Mouse (Mus musculus): ENCODE data around the gene Ubac2. TPM values are rescaled to one million over a fixed set of nuclear protein-coding genes. Genes with fewer than 3 reads are reported as not detected.

The Ubac2 gene
- total RNA-seq, 4 experiments from 2014 or later = 32.8 to 43.5 (median 39.2) TPM

DNA sequence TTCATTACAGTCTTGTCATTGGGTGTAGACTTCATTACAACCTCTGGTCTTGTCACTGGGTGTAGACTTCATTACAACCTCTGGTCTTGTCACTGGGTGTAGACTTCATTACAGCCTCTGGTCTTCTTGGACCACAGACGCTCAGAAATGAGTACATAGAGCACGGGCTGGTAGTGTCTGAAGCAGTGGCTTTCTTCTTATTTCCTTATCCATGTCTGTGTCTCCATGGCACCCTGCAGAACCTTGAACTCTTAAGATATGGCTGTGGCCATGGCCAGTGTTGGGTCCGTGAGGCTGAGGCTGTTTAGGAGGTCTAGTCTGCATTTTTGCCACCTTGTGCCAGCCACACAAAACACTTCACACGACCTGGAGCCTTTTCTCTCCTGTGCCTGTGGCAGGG is 129.8 kb downstream of the Ubac2 start:
- no peak for DNase-seq

DNA sequence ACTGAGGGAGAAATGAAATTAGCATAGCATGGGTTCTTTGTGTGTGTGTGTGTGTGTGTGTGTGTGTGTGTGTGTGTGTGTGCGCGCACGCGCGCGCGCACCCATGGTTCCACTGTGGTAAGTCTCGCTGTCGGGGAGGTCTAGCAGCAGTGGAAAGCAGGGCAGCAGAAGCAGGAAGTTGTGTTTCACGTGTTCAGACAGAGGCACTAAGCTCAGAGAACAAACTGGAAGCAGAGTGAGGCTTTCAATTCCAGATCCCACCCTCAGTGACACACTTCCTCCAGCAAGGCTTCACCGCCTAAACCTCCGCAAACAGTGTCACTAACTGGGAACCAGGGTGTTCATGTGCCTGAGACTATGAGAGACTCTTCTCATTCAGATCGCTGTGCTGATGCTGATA is 131.1 kb downstream of the Ubac2 start:
- DNase-seq = no peak

DNA sequence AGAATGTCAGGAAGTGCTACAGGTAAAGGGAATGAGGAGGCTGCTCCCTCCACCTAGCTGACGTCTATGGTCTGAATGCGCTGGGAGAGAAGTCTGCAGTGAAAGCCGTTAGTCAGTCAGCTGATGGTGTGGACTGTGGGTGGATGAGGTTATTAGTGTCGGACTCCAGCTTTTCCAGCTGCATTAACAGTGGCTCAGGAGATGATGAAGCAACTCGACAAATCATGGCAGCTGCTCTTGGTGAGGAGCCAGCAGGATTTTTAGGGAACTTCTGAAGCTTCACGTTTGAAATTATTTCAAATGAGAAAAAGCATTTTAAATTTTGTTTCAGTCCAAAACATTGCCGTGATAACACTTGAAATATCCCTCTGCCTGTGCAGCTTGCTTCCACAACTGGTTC is 131.9 kb downstream of the Ubac2 start:
- no peak for DNase-seq

DNA sequence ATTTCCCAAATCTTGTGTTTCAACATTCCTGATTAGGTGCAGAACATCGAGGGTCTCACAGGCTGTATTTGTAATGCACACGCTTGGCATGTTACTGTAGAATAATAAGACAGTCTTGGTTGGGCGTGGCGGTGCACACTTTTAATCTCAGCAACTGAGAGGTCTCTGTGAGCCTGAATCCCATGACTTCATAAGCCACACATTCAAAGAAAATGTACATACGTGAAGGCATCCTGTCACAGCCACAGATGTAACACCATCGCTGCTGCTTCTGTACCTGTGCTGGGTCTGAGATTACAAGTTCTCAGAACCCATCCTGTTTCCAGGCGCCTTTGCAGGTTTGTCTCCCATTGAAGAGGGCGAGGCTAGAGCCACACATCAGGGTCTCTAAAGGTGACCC is 133.3 kb downstream of the Ubac2 start:
- DNase-seq = no peak

DNA sequence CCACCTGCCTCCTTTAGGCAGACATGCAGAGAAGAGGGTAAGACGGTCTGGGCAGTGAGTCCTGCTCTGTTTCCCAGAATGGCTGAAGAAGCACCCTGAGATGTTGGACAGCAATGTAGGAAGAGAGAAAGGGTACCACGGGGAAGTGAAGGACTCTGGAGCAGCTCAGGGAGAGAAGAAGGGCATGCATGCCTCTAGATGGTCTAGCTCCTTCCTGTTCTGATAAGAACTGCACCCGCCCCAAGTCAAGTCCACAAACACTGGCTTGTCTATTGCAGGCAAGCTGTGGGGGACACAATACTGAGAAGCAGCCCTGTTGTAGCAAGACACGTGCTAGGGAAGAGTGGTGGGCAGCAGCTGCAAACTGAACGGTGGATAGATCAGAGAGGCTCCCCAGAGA is 133.8 kb downstream of the Ubac2 start:
- no peak for DNase-seq

DNA sequence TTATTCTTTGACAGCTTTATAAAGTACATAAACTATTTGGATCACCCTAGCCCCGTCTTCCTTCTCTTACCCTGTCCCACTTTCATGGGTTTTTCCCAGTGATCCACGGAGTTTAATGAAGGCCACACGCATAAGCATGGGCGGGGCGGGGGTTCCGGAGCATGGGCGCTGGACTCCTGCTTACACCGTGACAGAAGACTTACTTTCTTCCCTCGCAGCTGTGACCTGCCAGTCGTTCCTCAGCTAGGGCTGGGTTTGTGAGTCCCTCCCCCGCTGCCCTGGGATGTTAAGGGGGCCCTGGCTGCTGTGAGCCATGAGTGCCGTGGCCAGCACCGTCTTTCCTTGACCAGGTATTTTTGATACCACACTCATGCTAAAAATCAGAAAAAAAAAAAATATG is 134.4 kb downstream of the Ubac2 start:
- DNase-seq = no peak

DNA sequence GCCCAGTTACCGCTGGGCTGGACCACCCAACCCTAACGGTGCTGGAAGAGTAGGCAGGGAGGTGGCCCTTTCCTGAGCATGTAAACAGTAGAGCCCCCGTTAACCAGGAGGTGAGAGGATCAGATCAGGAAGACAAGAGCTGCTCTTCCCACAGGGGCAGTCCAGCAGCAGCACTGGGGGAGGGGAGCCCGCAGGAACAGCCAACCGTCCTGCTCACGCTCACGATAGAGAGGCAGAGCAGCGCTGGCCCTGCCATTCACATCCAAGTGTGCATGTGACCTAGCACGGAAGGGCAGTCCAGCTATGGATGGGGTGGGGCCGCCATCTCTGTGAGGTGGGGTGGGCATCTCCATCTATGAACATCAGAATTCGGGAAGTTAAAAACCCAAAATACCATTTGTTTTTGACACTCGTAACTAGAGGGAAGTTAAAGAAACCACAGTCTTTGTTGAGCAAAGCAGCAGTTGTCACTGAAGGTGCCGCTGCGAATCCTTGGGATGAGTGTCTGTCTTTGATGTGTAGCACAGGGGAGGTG is 135.1 kb downstream of the Ubac2 start:
- DNase-seq = no peak

DNA sequence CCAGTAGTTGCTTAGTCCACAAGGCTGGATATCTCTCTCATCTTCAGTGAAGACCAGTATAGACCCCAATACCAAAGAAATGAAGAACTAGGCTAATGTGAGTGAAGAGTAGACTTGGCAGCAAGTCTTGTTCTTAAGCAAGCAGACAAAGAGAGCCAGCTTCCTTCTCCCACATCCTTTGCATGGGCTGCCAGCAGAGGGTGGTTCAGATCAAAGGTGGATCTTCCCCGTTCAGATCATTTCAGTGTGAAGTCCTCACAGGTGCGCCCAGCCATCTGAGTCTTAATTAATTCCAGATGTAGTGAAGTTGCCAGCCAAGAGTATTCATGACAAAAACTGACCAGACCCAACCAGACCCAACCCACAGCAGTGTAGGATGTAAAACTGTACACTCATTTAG is 139.5 kb downstream of the Ubac2 start:
- no peak for DNase-seq

DNA sequence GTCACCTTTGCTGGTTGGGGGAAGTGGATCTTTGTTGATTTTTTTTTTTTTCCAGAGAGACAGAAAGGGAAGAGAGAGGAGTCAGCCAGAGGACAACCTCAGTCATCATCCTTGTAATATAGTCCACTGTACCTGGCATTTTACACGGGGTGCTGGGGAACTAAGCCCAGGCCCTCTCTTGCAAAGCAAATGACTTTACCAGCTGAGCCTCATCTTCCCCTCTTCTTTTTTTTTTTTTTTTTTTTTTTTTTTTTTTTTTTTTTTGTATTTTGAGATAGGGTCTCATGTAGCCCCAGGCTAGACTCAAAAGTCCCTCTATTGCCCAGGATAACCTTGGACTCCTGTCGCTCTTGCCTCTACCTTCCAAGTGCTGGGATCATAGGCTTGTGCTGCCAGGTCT is 141.0 kb downstream of the Ubac2 start:
- DNase-seq = no peak

DNA sequence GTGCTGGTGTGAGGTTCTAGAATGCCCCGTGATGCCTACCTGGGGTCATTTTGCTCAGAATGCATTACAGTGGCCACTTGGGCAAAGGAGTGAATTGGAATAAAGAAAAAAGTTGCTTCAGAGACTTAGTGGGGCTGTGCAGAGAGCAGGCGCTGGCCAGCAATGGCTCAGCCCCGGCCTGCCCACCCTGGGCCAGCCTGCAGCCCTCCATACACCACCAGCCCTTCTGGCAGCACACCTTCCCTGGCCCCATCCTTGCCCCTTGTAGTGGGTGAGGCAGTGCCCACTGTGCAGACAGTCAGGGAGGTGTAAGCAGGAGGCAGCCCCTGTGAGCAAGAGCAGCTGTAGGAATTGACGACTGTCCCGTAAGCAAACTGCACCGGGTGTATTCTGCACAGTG is 142.1 kb downstream of the Ubac2 start:
- DNase-seq = no peak

DNA sequence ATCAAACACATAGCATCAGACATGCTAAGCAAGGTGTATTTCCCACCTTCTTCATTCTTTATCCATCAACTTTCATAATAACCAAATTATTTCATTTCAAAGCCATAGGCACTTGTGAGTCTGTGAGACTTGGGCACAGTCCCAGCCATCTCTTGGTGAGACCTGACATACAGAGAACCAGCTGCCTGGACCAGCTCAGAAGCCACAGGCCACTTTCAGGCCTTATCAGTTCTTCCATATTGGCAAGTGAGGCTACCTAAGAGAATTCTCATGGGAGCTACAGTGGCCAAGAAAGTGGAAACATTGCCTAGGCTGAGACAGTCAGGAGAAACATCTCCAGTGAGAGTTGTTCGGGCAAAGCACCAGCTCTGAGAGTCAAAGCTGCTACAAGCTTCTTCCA is 144.6 kb downstream of the Ubac2 start:
- DNase-seq = no peak

DNA sequence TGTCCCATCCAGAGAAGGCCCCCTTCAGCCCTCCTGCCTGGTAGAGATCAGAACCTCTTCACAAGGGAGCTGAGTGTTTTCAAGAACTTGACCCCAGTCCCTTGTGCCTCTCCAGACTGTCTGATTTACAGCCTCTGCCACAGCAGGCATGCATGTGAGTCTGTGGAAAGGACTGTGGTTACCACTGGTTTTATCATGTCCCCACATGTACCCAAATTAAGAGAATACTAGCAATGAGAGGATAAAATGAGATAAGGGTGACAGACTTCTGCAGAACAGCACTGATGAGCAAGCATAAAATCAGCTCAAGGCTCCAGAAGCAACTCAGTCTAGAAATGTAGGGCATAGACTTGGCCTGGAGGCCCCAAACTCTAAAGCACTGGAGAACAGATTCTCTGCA is 145.5 kb downstream of the Ubac2 start:
- no peak for DNase-seq

DNA sequence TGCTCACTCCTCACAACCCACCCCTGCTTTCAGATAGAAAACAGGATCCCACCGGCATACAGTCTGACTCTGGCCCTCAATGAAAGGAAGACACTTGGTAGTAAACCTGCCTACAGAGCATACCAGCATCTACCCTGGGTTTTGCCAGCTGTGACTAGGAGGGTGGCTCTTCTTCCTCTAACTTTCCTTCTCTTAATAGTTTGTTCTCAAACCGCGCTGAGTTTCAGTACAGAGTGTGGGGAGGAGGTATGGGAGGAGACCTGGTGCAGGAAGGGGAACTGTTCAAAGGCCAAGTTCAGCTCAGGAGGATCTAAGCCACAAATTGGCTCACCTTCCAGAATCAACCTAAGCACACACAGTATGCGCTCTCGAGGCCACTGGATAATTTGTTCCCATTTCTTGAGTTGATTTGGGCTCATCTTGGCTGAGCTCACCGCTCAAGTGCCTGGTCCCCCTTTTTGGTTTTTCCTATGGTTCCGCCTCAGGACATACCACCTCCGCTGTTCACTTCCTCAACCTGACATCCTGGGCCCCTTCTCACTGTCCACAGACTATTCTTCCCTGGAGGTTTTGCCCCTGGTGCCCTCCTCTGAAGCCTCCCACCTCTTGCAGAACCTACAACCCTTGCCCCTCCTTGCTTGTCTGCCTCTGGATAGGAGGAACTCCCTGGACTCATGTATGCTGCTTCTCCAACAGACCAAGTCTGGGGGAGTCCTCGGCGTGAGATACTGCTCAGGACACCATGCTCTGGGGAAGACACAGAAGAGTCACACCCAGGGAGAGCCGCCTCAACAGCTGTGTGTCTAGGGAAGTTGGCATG is 150.7 kb downstream of the Ubac2 start:
- no peak for DNase-seq

DNA sequence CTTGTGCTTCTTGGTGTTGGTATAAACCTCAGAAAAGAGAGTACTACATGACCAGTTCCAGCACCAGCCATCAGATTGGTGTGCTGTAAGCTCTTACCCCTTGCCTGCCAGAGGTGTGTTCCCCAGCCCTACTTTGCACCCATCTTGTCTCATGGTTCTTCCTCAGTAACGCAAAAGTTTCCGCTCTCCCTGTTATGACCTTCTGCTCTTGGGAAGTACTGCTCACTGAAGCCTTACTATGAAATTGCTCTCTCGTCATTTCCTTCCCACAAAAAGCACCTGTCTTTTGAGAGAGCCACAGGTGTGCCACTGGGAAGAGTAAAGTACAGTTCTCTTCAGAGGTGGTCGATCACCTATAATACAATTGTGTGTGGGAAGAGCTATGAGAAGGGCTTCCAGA is 151.4 kb downstream of the Ubac2 start:
- no peak for DNase-seq

DNA sequence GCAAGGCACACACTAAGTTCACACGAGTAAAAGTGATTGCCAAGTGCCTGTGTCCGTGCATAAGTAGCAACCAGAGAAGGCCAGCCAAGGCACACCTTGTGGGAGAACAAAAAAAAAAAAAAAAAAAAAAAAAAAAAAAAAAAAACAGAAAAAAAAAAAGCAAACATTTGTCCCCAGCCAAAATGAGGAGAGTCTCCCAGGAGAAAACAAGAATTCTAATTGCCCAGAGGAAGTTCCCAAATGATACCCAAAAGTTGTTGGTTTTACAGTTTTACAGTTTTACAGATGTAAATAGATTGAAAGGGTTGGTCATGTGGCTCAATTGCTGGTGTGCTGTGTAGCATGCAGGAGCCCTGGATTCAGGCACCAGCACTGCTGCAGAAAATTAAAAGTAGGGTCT is 153.6 kb downstream of the Ubac2 start:
- no peak for DNase-seq

DNA sequence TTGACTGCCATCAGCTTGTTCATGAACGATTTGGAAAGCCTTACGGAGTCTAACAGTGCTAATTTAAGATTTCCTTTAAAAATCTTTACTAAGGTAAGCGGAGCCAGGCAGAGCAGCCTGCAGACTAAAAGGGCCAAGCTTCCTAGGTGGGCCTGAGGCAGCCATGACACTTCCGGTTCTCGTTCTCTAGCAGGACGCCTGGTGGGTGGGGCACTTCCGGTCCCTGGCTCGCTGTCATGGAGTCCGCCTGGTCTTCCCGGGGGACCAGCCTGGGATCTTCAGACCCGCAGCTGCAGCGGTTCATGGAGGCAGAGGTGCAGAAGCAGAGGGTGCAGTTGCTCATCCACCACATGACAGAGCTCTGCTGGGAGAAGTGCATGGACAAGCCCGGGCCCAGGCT is 156.0 kb downstream of the Ubac2 start, which contains the start of gene Timm8a2:
Timm8a2 (plus strand) TSS at position 224 of the 400 bp plus-strand sequence.
- DNase-seq = no peak

DNA sequence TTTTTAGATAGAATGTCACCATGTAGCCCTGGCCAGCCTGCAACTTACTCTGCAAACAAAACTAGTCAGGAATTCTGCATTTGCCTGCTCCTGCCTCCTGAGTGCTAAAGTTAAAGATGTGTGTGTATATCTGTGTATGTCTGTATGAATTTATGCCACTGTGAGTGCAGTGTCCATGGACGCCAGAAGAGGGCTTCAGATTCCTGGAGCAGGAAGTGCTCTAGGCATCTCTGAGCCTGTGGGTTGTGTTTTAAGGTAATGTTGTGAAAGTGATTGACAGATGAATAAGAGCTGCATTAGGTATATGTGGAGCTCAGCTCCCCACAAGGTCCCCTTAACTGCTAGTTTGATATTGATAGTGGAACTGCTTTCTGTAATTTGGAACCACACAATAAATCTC is 156.8 kb downstream of the Ubac2 start:
- DNase-seq = no peak

DNA sequence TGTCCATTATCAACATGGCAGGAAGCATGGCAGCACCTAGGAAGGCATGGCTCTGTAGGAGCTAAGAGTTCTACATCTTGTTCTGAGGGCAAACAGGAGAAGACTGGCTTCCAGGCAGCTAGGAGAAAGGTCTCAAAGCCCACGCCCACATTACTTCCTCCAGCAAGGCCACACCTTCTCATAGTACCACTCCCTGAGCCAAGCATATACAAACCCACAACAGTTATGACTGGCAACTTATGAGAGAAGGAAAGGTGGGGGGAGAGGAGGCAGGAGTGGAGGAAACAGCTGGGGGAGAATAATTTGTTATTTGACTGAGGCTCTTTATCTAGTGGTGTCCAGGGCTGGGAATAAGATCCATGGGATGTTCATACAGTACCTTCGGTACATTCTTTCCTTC is 157.4 kb downstream of the Ubac2 start:
- DNase-seq = no peak

DNA sequence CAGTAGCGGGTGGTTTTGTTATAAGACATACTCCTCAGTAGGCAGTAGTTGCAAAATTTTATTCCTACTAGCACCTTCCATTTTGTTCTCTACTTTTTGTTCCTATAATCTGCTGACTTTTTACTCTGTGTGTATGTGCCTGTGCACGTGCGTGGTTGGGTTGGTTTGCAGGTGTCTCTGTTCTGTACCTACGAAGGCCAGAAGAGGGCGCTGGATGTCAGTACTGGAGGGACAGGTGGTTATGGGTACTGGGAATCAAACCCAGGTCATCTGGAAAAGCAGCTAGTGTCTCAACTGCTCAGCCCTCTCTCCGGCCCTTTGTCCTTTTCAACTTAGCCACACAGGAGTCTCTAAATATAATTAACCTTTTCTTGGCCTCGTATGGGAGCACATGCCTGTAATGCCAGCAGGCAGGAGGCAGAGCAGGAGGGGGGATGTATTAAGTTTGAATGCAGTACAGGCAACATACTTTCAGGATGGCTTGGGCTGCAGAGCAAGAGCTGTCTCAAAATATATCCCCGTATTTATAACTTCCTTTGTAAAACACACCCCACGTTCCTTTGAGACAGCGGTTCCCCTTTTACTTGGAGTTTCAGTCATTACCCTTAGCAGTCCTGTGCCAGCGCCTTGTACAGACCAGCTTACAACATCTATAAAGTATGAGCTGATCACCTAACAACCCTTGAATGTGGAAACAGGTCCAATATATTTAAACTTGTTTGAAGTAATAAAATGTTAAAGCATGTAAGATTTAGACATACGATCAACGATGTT is 160.6 kb downstream of the Ubac2 start:
- DNase-seq = no peak

DNA sequence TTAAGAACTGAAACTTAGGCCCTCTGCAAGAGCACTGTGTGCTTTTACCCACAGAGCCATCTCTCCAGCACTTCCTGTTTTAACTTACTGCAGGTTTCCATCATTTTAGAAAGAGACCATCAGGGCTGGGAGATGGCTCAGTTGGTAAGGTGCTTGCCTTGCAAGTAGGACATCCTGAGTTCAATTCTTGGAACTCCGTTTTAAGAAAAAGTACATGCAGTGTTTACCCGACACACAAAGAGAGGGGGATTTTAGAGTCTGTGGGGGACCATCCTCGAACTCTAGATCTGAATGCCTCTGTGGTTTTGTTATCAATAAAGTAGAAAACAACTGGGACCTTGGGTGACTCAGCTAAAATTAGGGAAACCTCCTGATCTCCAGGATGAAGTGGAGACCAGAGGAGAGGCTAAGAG is 163.0 kb downstream of the Ubac2 start:
- DNase-seq = no peak

DNA sequence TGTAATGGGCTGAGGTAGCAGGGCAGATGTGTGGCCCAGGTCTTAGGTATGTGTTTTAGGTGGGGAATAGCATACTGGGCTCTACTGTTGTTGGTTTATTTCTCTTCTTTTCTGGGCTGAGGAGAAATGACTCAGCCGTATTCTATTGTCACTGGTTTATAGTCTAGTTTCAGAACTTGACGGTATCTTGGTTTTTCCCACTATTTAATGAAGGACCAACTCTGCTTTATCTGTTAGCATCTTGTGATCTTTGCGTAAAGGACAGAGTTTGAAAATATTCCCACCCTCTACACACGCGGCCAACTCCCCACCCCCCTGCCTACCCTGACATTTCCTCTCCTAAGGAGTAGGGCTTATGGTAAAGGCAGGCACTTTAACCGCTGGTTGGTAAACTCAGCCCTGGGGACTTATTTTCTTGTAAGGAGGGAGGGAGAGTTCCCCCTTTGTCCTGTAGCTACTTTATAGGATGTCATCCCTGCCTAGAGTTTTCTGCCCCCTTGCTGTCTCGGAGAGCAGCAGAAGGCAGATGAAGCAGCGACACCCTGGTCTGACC is 163.8 kb downstream of the Ubac2 start:
- no peak for DNase-seq

DNA sequence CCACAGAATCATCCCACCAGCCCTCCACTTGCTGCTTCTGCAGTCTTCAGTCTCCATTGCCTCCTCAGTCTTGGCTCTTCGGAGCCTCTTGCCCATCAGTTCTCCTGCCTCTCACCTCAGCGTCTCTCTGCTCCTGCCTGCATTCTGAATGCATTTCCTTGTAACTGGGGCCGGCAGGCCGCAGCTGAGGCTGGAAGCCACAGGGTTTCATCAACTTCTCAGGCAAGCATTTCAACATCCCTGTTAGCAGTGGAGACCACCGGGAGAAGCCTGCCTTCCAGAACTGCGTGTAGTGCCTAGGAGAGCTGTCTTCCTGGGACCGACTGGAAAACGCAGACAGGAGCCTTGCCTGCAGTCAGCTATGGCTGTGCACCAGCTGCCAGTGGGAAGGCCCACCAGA is 169.4 kb downstream of the Ubac2 start:
- DNase-seq = no peak

DNA sequence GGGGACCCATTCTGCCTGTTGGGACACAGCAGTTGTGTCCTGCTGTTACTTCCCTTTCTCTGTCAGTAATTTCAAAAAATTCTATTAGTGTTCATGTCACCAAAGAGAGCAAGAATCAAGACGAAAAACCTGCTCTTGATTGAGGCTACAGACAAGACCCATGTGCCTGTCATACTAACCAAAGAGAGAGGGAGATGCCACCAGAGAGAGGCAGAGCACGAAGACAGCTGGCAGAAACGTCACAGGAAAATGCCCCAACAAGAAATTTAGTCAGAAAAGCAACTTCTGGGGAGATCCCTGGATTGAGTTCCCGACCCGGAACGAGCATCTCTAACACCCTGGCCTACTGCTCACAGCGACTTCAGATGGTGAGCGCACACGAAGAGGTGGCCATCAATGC is 170.4 kb downstream of the Ubac2 start:
- DNase-seq = no peak

Data from adrenal gland, adult 8-10 months (tissue).